Mouse (Mus musculus) gastrocnemius, adult 8-10 months (tissue): ENCODE measurements around the gene Clca4b. TPM values are rescaled to one million over a fixed set of nuclear protein-coding genes. Genes with fewer than 3 reads are reported as not detected.
"Not testable (repeated sequence)": the region's sequence is repeated elsewhere in the genome, so short reads cannot be mapped to it uniquely, and the experiment has no call there.

Source experiments
- DNase-seq, 2 experiments: peaks; one replicate each; pipeline ENCODE4 v3.0.0; 2022; ENCODE audit warnings: low spot score in 2 of 2
- total RNA-seq, 4 experiments: library from RNA; stranded (reverse); gene quantifications; 2 replicates each; pipeline ENCODE4 v1.2.4; 2022

Clca4b gene
- not detected for total RNA-seq

- no peak for DNase-seq
These were observed at the start of gene Clca4b for GRCm38 (mm10) chr3:144932335-144932734. Clca4b (minus strand) TSS chr3:144932529.

DNA sequence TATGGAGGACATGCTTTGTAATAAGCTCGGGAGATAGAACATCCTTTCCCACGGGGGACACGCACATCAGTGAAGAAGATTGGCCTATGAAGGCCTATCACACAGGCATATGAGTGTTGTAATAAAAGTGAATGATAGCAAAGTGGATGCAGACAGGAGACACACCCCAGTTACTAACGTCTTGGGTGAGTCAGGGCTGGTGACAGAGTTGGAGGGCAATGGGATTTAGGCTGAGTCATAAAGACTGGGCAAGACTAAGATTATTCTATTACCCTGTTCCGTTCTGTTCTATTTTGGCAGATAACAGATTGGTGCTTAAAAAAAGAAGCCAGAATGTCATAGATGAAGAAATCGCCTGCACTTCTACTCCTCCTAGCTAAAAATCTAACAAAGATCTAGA lies 48.2 kb upstream of the Clca4b start:
- no peak for DNase-seq

- no peak for DNase-seq
These were observed 45.3 kb upstream of the Clca4b start for GRCm38 (mm10) chr3:144977631-144978030.

DNA sequence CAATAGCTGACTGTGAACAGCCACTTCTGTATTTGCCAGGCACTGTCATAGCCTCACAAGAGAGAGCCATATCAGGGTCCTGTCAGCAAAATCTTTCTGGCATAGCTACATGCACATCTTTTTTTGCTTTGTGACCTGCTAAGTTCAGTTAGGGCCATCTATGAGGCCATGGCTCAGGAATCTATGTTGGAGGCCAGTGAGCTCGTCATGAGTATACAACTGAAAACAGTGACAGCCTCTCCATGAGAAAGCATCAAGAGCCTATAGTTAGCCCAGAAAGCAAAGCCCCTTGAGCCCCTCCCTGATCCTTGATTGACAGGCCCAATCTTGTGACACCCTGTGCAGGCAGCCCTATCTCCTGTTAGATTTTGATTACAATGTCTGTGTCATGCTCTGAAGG lies 43.8 kb upstream of the Clca4b start:
- DNase-seq = no peak

- no peak for DNase-seq
These were observed 42.6 kb upstream of the Clca4b start, which contains the start of gene Clca4a for GRCm38 (mm10) chr3:144974945-144975344. Clca4a (minus strand) TSS chr3:144975045.

DNA sequence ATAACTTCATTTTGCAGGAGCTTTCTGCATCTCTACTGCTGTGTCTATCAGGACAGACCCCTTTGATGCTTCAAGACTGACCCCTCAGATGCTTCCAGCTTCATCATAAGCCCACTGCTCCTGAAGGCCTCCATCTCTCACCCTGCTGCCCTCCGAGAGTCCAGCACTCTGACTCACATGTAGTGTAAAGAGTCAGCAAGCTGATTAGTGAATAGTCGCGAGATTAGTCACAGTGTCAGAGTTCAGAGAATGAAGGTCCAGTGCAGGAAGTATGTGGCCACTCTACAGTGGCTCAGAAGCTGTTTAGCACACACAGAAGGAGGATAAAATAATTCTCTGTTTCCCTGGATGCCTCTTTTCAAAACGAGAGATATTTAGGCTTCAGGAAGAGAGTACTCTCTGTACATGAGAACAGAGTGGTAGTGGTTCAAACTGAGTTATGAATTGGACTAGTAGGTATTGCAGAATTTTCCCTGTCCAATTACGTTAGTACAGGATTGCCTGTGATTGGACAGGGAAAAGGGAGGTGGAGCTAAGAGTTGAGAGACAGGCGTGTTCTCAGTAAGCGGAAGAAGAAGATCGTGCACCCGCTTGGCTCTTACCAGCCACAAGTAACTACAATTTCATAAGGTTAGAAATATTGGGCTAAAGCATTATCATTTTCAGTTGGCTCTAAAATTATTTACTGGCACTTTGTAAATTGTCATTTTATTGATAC lies 39.4 kb upstream of the Clca4b start:
- no peak for DNase-seq

- no peak for DNase-seq
These were observed 37.4 kb upstream of the Clca4b start for GRCm38 (mm10) chr3:144969755-144970154.

GRCm38 (mm10) chr3:144966074-144966473 lies 33.7 kb upstream of the Clca4b start:
- DNase-seq = no peak

- no peak for DNase-seq
These were observed 18.5 kb upstream of the Clca4b start for GRCm38 (mm10) chr3:144950829-144951228.

GRCm38 (mm10) chr3:144947376-144947775 lies 15.0 kb upstream of the Clca4b start:
- not testable (repeated sequence) for DNase-seq

GRCm38 (mm10) chr3:144933625-144934024 lies 1.3 kb upstream of the Clca4b start:
- not testable (repeated sequence) for DNase-seq

- no peak for DNase-seq
These were observed 722 bp upstream of the Clca4b start for GRCm38 (mm10) chr3:144933011-144933491.

- DNase-seq = no peak
These were observed 18.3 kb downstream of the Clca4b start for GRCm38 (mm10) chr3:144914014-144914413.

GRCm38 (mm10) chr3:144897042-144897678 lies 35.2 kb downstream of the Clca4b start:
- DNase-seq = no peak

GRCm38 (mm10) chr3:144890246-144890758 lies 42.0 kb downstream of the Clca4b start:
- DNase-seq = no peak

DNA sequence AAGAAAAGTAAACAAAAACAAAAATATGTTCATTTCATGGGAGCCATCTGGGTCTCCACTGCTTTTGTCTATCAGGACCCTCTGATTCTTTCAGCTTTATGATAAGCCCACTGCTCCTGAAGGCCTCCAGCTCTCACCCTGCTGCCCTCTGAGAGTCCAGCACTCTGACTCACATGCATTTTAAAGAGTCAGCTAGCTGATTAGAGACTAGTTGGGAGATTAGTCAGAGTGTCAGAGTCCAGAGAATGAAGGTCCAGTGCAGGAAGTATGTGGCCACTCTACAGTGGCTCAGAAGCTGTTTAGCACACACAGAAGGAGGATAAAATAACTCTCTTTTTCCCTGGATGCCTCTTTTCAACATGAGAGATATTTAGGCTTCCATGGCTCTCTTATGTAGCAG lies 45.4 kb downstream of the Clca4b start:
- DNase-seq = no peak

- DNase-seq = not testable (repeated sequence)
These were observed 60.3 kb downstream of the Clca4b start for GRCm38 (mm10) chr3:144872012-144872411.

Other genes starting within 250 kb of the Clca4b start
- gene Sh3glb1, start 212.2 kb downstream of the Clca4b start, total RNA-seq = 100 to 1,000 TPM; 304 to 397 (median 329) TPM
- under 1 TPM in 3 of 4 experiments, not detected in 1; 0.07 to 0.27 (median 0.07) TPM for gene Clca3a1, start 171.6 kb downstream of the Clca4b start, total RNA-seq
- not detected for gene Clca3a2, start 113.0 kb downstream of the Clca4b start, total RNA-seq
- not detected for gene Clca3b, start 83.2 kb downstream of the Clca4b start, total RNA-seq
- gene Clca4a, start 42.5 kb upstream of the Clca4b start, total RNA-seq = under 1 TPM in 2 of 4 experiments, not detected in 2; 0.08 to 0.18 TPM
- not detected for gene Clca1, start 100.2 kb upstream of the Clca4b start, total RNA-seq
- gene Clca2, start 166.9 kb upstream of the Clca4b start, total RNA-seq = under 1 TPM in 2 of 4 experiments, not detected in 2; 0.10 to 0.16 TPM
- 10 to 100 TPM in 1 of 4 experiments, 1 to 10 TPM in 3; 7.1 to 10.2 (median 7.8) TPM for gene Odf2l, start 186.1 kb upstream of the Clca4b start, total RNA-seq